Mouse (Mus musculus) MEL (cell line): ENCODE results near the gene Iqsec1. TPM values are rescaled to one million over a fixed set of nuclear protein-coding genes. Genes with fewer than 3 reads are reported as not detected.

Experiments used
- DNase-seq: peaks from one replicate; pipeline ENCODE4 v3.0.0; 2011; ENCODE audit warnings: low read depth, low spot score
- H3K27ac ChIP-seq: 2 replicates; pipeline ENCODE4 v1.5.1; 2012; ENCODE audit warnings: low read depth, mild to moderate bottlenecking, control low read depth, low read length, moderate library complexity; ENCODE audit not compliant: control insufficient read depth
- H3K27me3 ChIP-seq, 2 experiments: fragments of 150-350 bp in 1 of 2; sonication (generic) in 1 of 2; 2 replicates each; pipeline ENCODE4 v1.6.1; 2012; ENCODE audit warnings: low read length in 2 of 2, mild to moderate bottlenecking in 2 of 2, improper control_type of control experiment in 1 of 2, moderate library complexity in 1 of 2; ENCODE audit not compliant: insufficient read depth in 2 of 2, control insufficient read depth in 1 of 2
- H3K36me3 ChIP-seq, 2 experiments: 2 replicates each; pipeline ENCODE4 v1.6.1; 2012 to 2014; ENCODE audit warnings: low read length in 2 of 2, improper control_type of control experiment in 1 of 2, inconsistent platforms in 1 of 2, mild to moderate bottlenecking in 1 of 2; ENCODE audit not compliant: insufficient read depth in 2 of 2, control insufficient read depth in 1 of 2
- H3K4me1 ChIP-seq, 2 experiments: fragments of 150-350 bp in 1 of 2; sonication (generic) in 1 of 2; 2 replicates each; pipeline ENCODE4 v1.6.1; 2012; ENCODE audit warnings: low read length in 2 of 2, improper control_type of control experiment in 1 of 2, mild to moderate bottlenecking in 1 of 2; ENCODE audit not compliant: insufficient read depth in 2 of 2, control insufficient read depth in 1 of 2
- H3K4me3 ChIP-seq, 2 experiments: fragments of 150-350 bp in 1 of 2; sonication (generic) in 1 of 2; 2 replicates each; pipeline ENCODE4 v1.5.1; 2012; ENCODE audit warnings: low read depth in 2 of 2, low read length in 2 of 2, mild to moderate bottlenecking in 2 of 2, moderate library complexity in 2 of 2, control low read depth in 1 of 2, improper control_type of control experiment in 1 of 2; ENCODE audit not compliant: control insufficient read depth in 1 of 2, insufficient read depth in 1 of 2
- H3K79me2 ChIP-seq: 2 replicates; pipeline ENCODE4 v1.6.1; 2012; ENCODE audit warnings: mild to moderate bottlenecking, low read length, moderate library complexity; ENCODE audit not compliant: control insufficient read depth, poor library complexity, insufficient read depth
- H3K9ac ChIP-seq: 2 replicates; pipeline ENCODE4 v1.6.1; 2012; ENCODE audit warnings: low read depth, mild to moderate bottlenecking, control low read depth, low read length, moderate library complexity; ENCODE audit not compliant: control insufficient read depth, poor library complexity, severe bottlenecking
- H3K9me3 ChIP-seq: fragments of 150-350 bp; sonication (generic); replicated peaks from 2 replicates; pipeline ENCODE4 v1.6.1; 2012; ENCODE audit warnings: mild to moderate bottlenecking, low read length, improper control_type of control experiment, moderate library complexity; ENCODE audit not compliant: insufficient read depth
- BHLHE40 ChIP-seq: IDR thresholded peaks from 2 replicates; pipeline ENCODE4 v1.6.1; 2012; ENCODE audit warnings: low read depth, mild to moderate bottlenecking, inconsistent platforms, low read length, improper control_type of control experiment, borderline replicate concordance
- CHD1 ChIP-seq: IDR thresholded peaks from 2 replicates; pipeline ENCODE4 v1.6.1; 2012; ENCODE audit warnings: low read depth, mild to moderate bottlenecking, inconsistent platforms, low read length, improper control_type of control experiment
- E2F4 ChIP-seq: IDR thresholded peaks from 2 replicates; pipeline ENCODE4 v1.6.1; 2011; ENCODE audit warnings: low read depth, low read length, improper control_type of control experiment, borderline replicate concordance
- ELF1 ChIP-seq: IDR thresholded peaks from 2 replicates; pipeline ENCODE4 v1.6.1; 2014; ENCODE audit warnings: low read depth, mild to moderate bottlenecking, inconsistent platforms, low read length, improper control_type of control experiment, moderate library complexity
- EP300 ChIP-seq, 2 experiments: IDR thresholded peaks; 2 replicates each; pipeline ENCODE4 v1.6.1; 2011; ENCODE audit warnings: improper control_type of control experiment in 2 of 2, low read length in 2 of 2, low read depth in 1 of 2, mild to moderate bottlenecking in 1 of 2
- ETS1 ChIP-seq: IDR thresholded peaks from 2 replicates; pipeline ENCODE4 v1.6.1; 2012; ENCODE audit warnings: low read depth, mild to moderate bottlenecking, inconsistent platforms, low read length, improper control_type of control experiment, moderate library complexity
- GABPA ChIP-seq: IDR thresholded peaks from 2 replicates; pipeline ENCODE4 v1.6.1; 2012; ENCODE audit warnings: low read depth, mild to moderate bottlenecking, inconsistent platforms, low read length, improper control_type of control experiment, moderate library complexity
- GATA1 ChIP-seq: IDR thresholded peaks from 2 replicates; pipeline ENCODE4 v1.6.1; 2011; ENCODE audit warnings: low read depth, low read length, improper control_type of control experiment
- JUND ChIP-seq: IDR thresholded peaks from 2 replicates; pipeline ENCODE4 v1.6.1; 2011; ENCODE audit warnings: low read depth, mild to moderate bottlenecking, improper control_type of control experiment, low read length
- MAZ ChIP-seq: IDR thresholded peaks from 2 replicates; pipeline ENCODE4 v1.6.1; 2012; ENCODE audit warnings: low read depth, mild to moderate bottlenecking, inconsistent platforms, low read length, improper control_type of control experiment
- MXI1 ChIP-seq: IDR thresholded peaks from 2 replicates; pipeline ENCODE4 v1.6.1; 2011; ENCODE audit warnings: mild to moderate bottlenecking, low read depth, low read length, improper control_type of control experiment
- MYB ChIP-seq: IDR thresholded peaks from 2 replicates; pipeline ENCODE4 v1.6.1; 2011; ENCODE audit warnings: mild to moderate bottlenecking, low read depth, low read length, improper control_type of control experiment
- MYC ChIP-seq: IDR thresholded peaks from 2 replicates; pipeline ENCODE4 v1.6.1; 2011; ENCODE audit warnings: low read depth, mild to moderate bottlenecking, low read length, improper control_type of control experiment, moderate library complexity
- NELFE ChIP-seq: IDR thresholded peaks from 2 replicates; pipeline ENCODE4 v1.6.1; 2011; ENCODE audit warnings: low read depth, low read length, improper control_type of control experiment
- NRF1 ChIP-seq: IDR thresholded peaks from 2 replicates; pipeline ENCODE4 v1.6.1; 2014; ENCODE audit warnings: low read depth, mild to moderate bottlenecking, inconsistent platforms, low read length, improper control_type of control experiment, moderate library complexity; ENCODE audit not compliant: poor library complexity, insufficient read depth, severe bottlenecking
- POLR2A ChIP-seq, 2 experiments: IDR thresholded peaks; 2 replicates each; pipeline ENCODE4 v1.6.1; 2011 to 2012; ENCODE audit warnings: low read length in 2 of 2, mild to moderate bottlenecking in 2 of 2, control low read depth in 1 of 2, improper control_type of control experiment in 1 of 2, low read depth in 1 of 2, moderate library complexity in 1 of 2; ENCODE audit not compliant: control insufficient read depth in 1 of 2, insufficient read depth in 1 of 2, poor library complexity in 1 of 2
- POLR2AphosphoS2 ChIP-seq: IDR thresholded peaks from 2 replicates; pipeline ENCODE4 v1.6.1; 2011; ENCODE audit warnings: low read length, improper control_type of control experiment
- POLR2AphosphoS5 ChIP-seq: IDR thresholded peaks from 2 replicates; pipeline ENCODE4 v1.6.1; 2012; ENCODE audit warnings: low read depth, borderline replicate concordance, mild to moderate bottlenecking, inconsistent platforms, low read length, moderate library complexity, mixed read lengths
- SIN3A ChIP-seq: IDR thresholded peaks from 2 replicates; pipeline ENCODE4 v1.6.1; 2012; ENCODE audit warnings: low read length, improper control_type of control experiment, inconsistent platforms
- SMC3 ChIP-seq: IDR thresholded peaks from 2 replicates; pipeline ENCODE4 v1.6.1; 2011; ENCODE audit warnings: low read depth, low read length, improper control_type of control experiment
- TBP ChIP-seq: IDR thresholded peaks from 2 replicates; pipeline ENCODE4 v1.8.0; 2011; ENCODE audit warnings: low read depth, low read length, improper control_type of control experiment
- UBTF ChIP-seq: IDR thresholded peaks from 2 replicates; pipeline ENCODE4 v1.6.1; 2012; ENCODE audit warnings: low read depth, mild to moderate bottlenecking, inconsistent platforms, low read length, improper control_type of control experiment, moderate library complexity, borderline replicate concordance; ENCODE audit not compliant: insufficient read depth
- USF1 ChIP-seq: IDR thresholded peaks from 2 replicates; pipeline ENCODE4 v1.6.1; 2014; ENCODE audit warnings: low read depth, mild to moderate bottlenecking, inconsistent platforms, low read length, improper control_type of control experiment, moderate library complexity
- USF2 ChIP-seq, 2 experiments: IDR thresholded peaks; 2 replicates each; pipeline ENCODE4 v1.6.1; 2011 to 2012; ENCODE audit warnings: improper control_type of control experiment in 2 of 2, low read length in 2 of 2, borderline replicate concordance in 1 of 2, inconsistent platforms in 1 of 2, low read depth in 1 of 2, mild to moderate bottlenecking in 1 of 2; ENCODE audit not compliant: insufficient read depth in 1 of 2
- polyA plus RNA-seq, 2 experiments: library from polyadenylated mRNA; stranded (reverse) in 1 of 2; unstranded in 1 of 2; fragments of >175 nt in 1 of 2; fragments of >200 nt in 1 of 2; gene quantifications; 2 replicates each; pipeline versions ENCODE4 v1.2.1 to v1.2.4; 2012; ENCODE audit warnings: low replicate concordance in 2 of 2, low read depth in 1 of 2; ENCODE audit not compliant: insufficient read length in 2 of 2, insufficient read depth in 1 of 2, missing spikeins in 1 of 2
- total RNA-seq: library from RNA; depleted of rRNA; stranded (reverse); fragments of 300-350 nt; gene quantifications from 2 replicates; pipeline ENCODE4 v1.2.3, GENCODE M21; 2012

The Iqsec1 gene
- total and polyA plus RNA-seq, 3 experiments, result 14.8 to 73.4 (median 30.8) TPM

GRCm38 (mm10) chr6:90928806-90929205 lies 59.7 kb downstream of the Iqsec1 start:
- no peak for TF ChIP-seq GABPA
- TF ChIP-seq GATA1, result no peak
- no peak for TF ChIP-seq SIN3A
- no peak for TF ChIP-seq E2F4
- no peak for TF ChIP-seq MYC
- TF ChIP-seq NELFE, result no peak
- no peak for TF ChIP-seq MYB
- no peak for TF ChIP-seq POLR2A (IDR thresholded peaks at IDR 0.05; ENCODE audit: control insufficient read depth in 1 of 2, insufficient read depth in 1 of 2, low read depth in 1 of 2, low read length in 2 of 2, poor library complexity in 1 of 2)
- no peak for TF ChIP-seq BHLHE40
- TF ChIP-seq POLR2AphosphoS5, result no peak
- TF ChIP-seq NRF1, result no peak
- no peaks in the 10 kb centered on the region for H3K36me3 ChIP-seq
- no peaks in the 10 kb centered on the region for H3K79me2 ChIP-seq

GRCm38 (mm10) chr6:90925472-90925871 lies 63.0 kb downstream of the Iqsec1 start:
- no peak overlapping the region for H3K9ac ChIP-seq
- H3K27ac ChIP-seq, result no peak overlapping the region
- DNase-seq, result no peak
- no peaks in the 10 kb centered on the region for H3K4me1 ChIP-seq
- no peak for TF ChIP-seq TBP
- no peak for TF ChIP-seq MXI1
- TF ChIP-seq ETS1, result no peak
- TF ChIP-seq UBTF, result no peak
- no peak for TF ChIP-seq POLR2AphosphoS2
- TF ChIP-seq MAZ, result no peak
- TF ChIP-seq SMC3, result no peak
- TF ChIP-seq MYC, result no peak
- no peak for TF ChIP-seq POLR2A (IDR thresholded peaks at IDR 0.05; ENCODE audit: control insufficient read depth in 1 of 2, insufficient read depth in 1 of 2, low read depth in 1 of 2, low read length in 2 of 2, poor library complexity in 1 of 2)
- no peak for TF ChIP-seq EP300 (IDR thresholded peaks at IDR 0.05; ENCODE audit: low read depth in 1 of 2, low read length in 2 of 2)
- TF ChIP-seq ELF1, result no peak
- TF ChIP-seq CHD1, result no peak
- TF ChIP-seq GABPA, result no peak
- no peak for TF ChIP-seq SIN3A
- TF ChIP-seq MYB, result no peak
- TF ChIP-seq USF1, result no peak
- no peak for TF ChIP-seq USF2 (IDR thresholded peaks at IDR 0.05; ENCODE audit: borderline replicate concordance in 1 of 2, insufficient read depth in 1 of 2, low read depth in 1 of 2, low read length in 2 of 2)
- no peak for TF ChIP-seq JUND
- H3K4me3 ChIP-seq, result no peak overlapping the region
- H3K27me3 ChIP-seq, result peaks cover 0 to 2% of the 10 kb centered on the region in 2 experiments; a peak in 1 of 4 replicates
- no peaks in the 10 kb centered on the region for H3K9me3 ChIP-seq
- no peaks in the 10 kb centered on the region for H3K79me2 ChIP-seq
- H3K36me3 ChIP-seq, result no peaks in the 10 kb centered on the region

More at GRCm38 (mm10) chr6:90928806-90929205, 59.7 kb downstream of the Iqsec1 start:
- Histone ChIP-seq H3K27me3 (peaks cover 0 to 2% of the 10 kb centered on the region in 2 experiments; a peak in 1 of 4 replicates), H3K27ac (no peak overlapping the region), H3K9me3 (no peaks in the 10 kb centered on the region), H3K4me3 (no peak overlapping the region), H3K9ac (no peak overlapping the region), H3K4me1 (no peaks in the 10 kb centered on the region)
- DNase-seq, result no peak
